Mouse (Mus musculus): ENCODE results near the gene Kcnk6. TPM values are rescaled to one million over a fixed set of nuclear protein-coding genes. Genes with fewer than 3 reads are reported as not detected.
A peak's percentile ranks its signal among the peaks of the same experiment; 100 is the strongest.

Gene Kcnk6
- total RNA-seq (2015): 4.2 and 5.8 TPM in 2 replicates
- 8.0 and 9.3 TPM in 2 replicates for total RNA-seq (2017)

GRCm38 (mm10) chr7:29232247-29233013 lies at the start of gene Kcnk6:
Kcnk6 (minus strand) TSS chr7:29232515.
- ATAC-seq (replicated peaks; ENCODE audit: poor library complexity): peak; percentile 56

- ATAC-seq (replicated peaks; ENCODE audit: poor library complexity): peak; percentile 51
Observed at GRCm38 (mm10) chr7:29281201-29282073, 49.1 kb upstream of the Kcnk6 start, which contains the start of gene Spint2. Spint2 (minus strand) TSS chr7:29281912.

GRCm38 (mm10) chr7:29280801-29281200 lies 48.5 kb upstream of the Kcnk6 start:
- ATAC-seq (replicated peaks; ENCODE audit: poor library complexity): peak; percentile 53

DNA sequence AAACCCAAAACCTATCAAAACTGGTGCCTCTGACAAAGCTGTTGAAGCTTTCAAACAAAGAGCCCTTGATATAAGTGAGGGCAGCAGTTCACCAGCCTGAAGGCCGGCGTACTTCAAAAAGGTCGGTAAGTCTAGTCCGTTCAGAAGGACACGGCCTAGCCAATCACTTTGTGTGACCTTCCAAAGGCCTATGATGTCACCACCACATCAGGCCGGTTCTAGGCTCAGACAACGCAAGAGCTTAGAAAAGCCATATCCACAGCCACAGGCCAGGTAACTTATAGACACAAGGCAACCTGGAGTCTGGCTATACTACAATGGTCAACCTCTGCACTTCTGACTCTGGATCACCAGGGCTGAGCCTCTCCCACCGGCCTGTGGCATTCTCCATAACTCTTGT lies 47.6 kb upstream of the Kcnk6 start:
- ATAC-seq (replicated peaks; ENCODE audit: poor library complexity): no peak

DNA sequence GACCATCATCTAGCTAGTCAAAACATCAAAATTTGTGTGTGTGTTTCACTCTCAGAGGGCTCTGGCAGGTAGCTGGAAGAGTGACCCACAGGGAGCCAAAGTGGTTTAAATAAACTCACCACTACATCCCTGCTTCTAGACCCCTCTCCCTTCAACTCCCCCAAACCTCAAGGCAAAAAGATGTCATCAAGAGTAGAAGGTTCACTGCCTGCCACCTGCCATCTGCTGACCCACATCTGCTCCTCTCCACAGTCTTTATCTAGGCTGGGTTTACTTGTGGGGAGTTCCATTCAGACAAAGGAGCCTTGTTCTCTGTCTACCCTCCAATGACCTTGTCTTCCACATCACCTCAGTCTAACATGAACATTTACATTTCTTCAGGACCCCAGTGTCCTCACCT lies 46.9 kb upstream of the Kcnk6 start:
- no peak for ATAC-seq (replicated peaks; ENCODE audit: poor library complexity)

GRCm38 (mm10) chr7:29277510-29277909 lies 45.2 kb upstream of the Kcnk6 start:
- no peak for ATAC-seq (replicated peaks; ENCODE audit: poor library complexity)

- no peak for ATAC-seq (replicated peaks; ENCODE audit: poor library complexity)
Observed at GRCm38 (mm10) chr7:29276715-29277114, 44.4 kb upstream of the Kcnk6 start.

GRCm38 (mm10) chr7:29271687-29272465 lies 39.6 kb upstream of the Kcnk6 start:
- ATAC-seq (replicated peaks; ENCODE audit: poor library complexity): peak; percentile 65

- peak; percentile 44 for ATAC-seq (replicated peaks; ENCODE audit: poor library complexity)
Observed at GRCm38 (mm10) chr7:29270445-29270844, 38.1 kb upstream of the Kcnk6 start.

GRCm38 (mm10) chr7:29266931-29267330 lies 34.6 kb upstream of the Kcnk6 start:
- ATAC-seq (replicated peaks; ENCODE audit: poor library complexity): no peak

DNA sequence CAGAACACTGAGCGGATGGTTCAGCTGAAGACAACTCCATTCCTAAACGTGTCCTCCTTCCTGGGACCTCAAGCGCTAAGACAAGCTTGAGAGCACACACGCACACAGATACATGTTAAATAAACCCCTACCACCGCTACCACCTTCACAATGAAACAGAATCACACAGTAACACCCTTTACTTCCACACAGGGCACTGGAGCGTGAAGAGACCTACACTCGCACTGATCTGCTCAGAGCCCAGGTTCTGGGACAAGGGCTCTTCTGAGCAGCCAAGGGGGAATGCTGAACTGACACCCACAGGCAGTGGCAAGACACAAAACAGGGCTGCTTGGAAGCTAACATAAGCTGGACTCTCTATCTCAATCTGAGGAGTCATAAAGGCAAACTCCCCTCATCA lies 33.3 kb upstream of the Kcnk6 start:
- ATAC-seq (replicated peaks; ENCODE audit: poor library complexity): no peak

GRCm38 (mm10) chr7:29263831-29264230 lies 31.5 kb upstream of the Kcnk6 start:
- no peak for ATAC-seq (replicated peaks; ENCODE audit: poor library complexity)

GRCm38 (mm10) chr7:29262151-29262550 lies 29.8 kb upstream of the Kcnk6 start:
- 0 out of 2 replicates have a peak, but pooled peaks have one; percentile 14 for ATAC-seq (replicated peaks; ENCODE audit: poor library complexity)

- no peak for ATAC-seq (replicated peaks; ENCODE audit: poor library complexity)
Observed at GRCm38 (mm10) chr7:29259781-29260730, 27.7 kb upstream of the Kcnk6 start.

DNA sequence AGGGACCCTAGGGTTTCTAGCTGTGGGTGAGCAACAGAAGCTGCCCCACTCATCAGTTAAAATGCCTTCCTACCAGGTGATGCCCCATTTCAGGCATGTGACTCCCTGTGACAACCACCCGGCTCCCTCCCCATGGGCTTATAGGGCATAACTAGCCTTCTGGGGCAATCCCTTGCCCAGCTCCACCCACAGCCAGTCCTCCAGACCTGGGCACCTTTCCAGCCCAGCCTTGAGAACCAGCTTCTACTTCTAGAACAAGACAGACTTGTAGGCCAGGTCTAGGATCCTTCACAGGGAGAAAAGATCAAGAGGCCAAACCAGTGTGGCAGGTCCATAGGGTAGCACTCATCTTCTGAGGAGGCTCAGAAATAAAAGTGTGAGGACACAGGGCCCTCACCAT lies 25.1 kb upstream of the Kcnk6 start:
- ATAC-seq (replicated peaks; ENCODE audit: poor library complexity): no peak

DNA sequence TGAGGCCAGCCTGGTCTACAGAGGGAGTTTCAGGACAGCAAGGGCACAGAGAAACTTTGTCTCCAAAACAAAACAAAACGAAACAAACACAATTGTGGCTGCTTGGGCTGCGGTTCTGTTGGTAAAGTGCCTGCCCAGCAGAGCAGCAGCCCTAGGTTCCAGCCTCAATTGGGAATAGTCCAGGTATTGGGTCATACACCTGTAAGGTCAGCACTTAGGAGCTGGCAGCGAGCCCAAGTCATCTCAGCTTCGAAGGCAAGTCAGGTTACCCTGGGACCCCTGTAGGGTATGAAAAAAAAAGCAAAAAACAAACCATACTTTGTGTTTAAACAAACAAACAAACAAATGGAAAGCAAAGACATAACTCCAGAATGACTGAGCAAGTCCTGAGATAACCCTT lies 23.6 kb upstream of the Kcnk6 start:
- ATAC-seq (replicated peaks; ENCODE audit: poor library complexity): no peak

GRCm38 (mm10) chr7:29253842-29254241 lies 21.5 kb upstream of the Kcnk6 start:
- peak; percentile 49; the same call in 1 of the 2 replicates for ATAC-seq (replicated peaks; ENCODE audit: poor library complexity)

DNA sequence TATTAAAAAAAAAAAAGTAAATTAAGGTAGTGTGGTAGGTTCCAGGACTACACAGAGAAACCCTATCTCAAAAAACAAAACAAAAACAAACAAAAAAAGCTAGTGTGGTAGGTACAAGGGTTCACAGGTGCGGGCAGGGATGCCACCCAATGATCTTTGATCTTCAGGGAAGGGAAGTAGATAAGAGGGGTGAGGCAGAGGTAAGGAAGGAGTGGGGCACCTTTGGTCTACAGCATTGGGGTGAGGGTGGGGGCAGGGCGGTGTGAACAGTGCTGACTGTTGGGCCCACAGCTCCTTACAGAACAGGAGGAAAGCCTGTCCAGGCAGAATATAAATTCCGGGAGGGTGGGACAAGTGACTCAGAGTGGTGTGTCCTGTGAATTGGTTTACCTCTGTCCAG lies 18.9 kb upstream of the Kcnk6 start:
- ATAC-seq (replicated peaks; ENCODE audit: poor library complexity): no peak

- 0 out of 2 replicates have a peak, but pooled peaks have one; percentile 30 for ATAC-seq (replicated peaks; ENCODE audit: poor library complexity)
Observed at GRCm38 (mm10) chr7:29248261-29248841, 16.0 kb upstream of the Kcnk6 start, which contains the start of gene 2200002D01Rik. 2200002D01Rik (minus strand) TSS chr7:29248466.

Measured in megakaryocyte progenitor cell, adult 5-6 weeks (primary cell).